Mouse (Mus musculus) liver, postnatal 0 days (tissue): ENCODE data around the gene Agt. TPM values are rescaled to one million over a fixed set of nuclear protein-coding genes. Genes with fewer than 3 reads are reported as not detected.

Source experiments
- ATAC-seq: fragments of 200-750 bp; cut with Nextera tagmentation; 2 replicates; pipeline ENCODE4 v1.8.0; 2017; ENCODE audit warnings: mild to moderate bottlenecking, moderate library complexity
- DNase-seq: peaks from one replicate; pipeline ENCODE4 v3.0.0-alpha.2; 2016
- H3K27ac ChIP-seq: fragments of 300-500 bp; sonication (generic); 2 replicates; pipeline ENCODE4 v1.5.1; 2014; ENCODE audit warnings: antibody characterized with exemption, moderate library complexity, mild to moderate bottlenecking, low read depth
- H3K27me3 ChIP-seq: fragments of 300-500 bp; sonication (generic); 2 replicates; pipeline ENCODE4 v1.6.1; 2014; ENCODE audit warnings: low read length, control low read depth, mixed read lengths; ENCODE audit not compliant: insufficient read depth
- H3K36me3 ChIP-seq: fragments of 300-500 bp; sonication (generic); replicated peaks from 2 replicates; pipeline ENCODE4 v1.6.1; 2014; ENCODE audit warnings: mild to moderate bottlenecking, control low read depth, low read length, moderate library complexity, mixed read lengths; ENCODE audit not compliant: insufficient read depth
- H3K4me1 ChIP-seq: fragments of 300-500 bp; sonication (generic); 2 replicates; pipeline ENCODE4 v1.6.1; 2014; ENCODE audit warnings: antibody characterized with exemption, mild to moderate bottlenecking, control low read depth; ENCODE audit not compliant: insufficient read depth
- H3K4me2 ChIP-seq: fragments of 300-500 bp; sonication (generic); 2 replicates; pipeline ENCODE4 v1.6.1; 2014; ENCODE audit warnings: low read depth, mild to moderate bottlenecking, low read length, moderate library complexity, mixed read lengths
- H3K4me3 ChIP-seq: fragments of 300-500 bp; sonication (generic); 2 replicates; pipeline ENCODE4 v1.5.1; 2014; ENCODE audit warnings: low read depth, low read length
- H3K9ac ChIP-seq: fragments of 300-500 bp; sonication (generic); replicated peaks from 2 replicates; pipeline ENCODE4 v1.6.1; 2014; ENCODE audit warnings: mild to moderate bottlenecking, moderate library complexity
- H3K9me3 ChIP-seq: fragments of 300-500 bp; sonication (generic); 2 replicates; pipeline ENCODE4 v1.6.1; 2016; ENCODE audit warnings: mild to moderate bottlenecking, control low read depth, low read length, mixed read lengths
- CTCF ChIP-seq: sonication (generic); IDR thresholded peaks from 2 replicates; pipeline ENCODE4 v1.5.1; 2016; ENCODE audit warnings: antibody characterized with exemption, low read depth
- EP300 ChIP-seq: IDR thresholded peaks from 2 replicates; pipeline ENCODE4 v1.6.1; 2016; ENCODE audit warnings: antibody characterized with exemption, low read depth, mild to moderate bottlenecking
- WGBS: fragments of 180-500 bp; shearing (Covaris S2); extraction: QIAGEN DNeasy Blood & Tissue Kit; methylation state at CpG from one replicate; pipeline ENCODE4 v1.1.7; 2014; ENCODE audit not compliant: insufficient replicate concordance; 5-methylcytosine and 5-hydroxymethylcytosine counted together
- polyA plus RNA-seq: library from polyadenylated mRNA; unstranded; fragments of >200 nt; fragmentation: Nextera tagmentation; extraction: Ambion mirVana; gene quantifications from 2 replicates; pipeline ENCODE4 v1.2.1, GENCODE M21; 2015

The Agt gene
- polyA plus RNA-seq, 1 experiment from 2014 or later = 883 TPM

DNA sequence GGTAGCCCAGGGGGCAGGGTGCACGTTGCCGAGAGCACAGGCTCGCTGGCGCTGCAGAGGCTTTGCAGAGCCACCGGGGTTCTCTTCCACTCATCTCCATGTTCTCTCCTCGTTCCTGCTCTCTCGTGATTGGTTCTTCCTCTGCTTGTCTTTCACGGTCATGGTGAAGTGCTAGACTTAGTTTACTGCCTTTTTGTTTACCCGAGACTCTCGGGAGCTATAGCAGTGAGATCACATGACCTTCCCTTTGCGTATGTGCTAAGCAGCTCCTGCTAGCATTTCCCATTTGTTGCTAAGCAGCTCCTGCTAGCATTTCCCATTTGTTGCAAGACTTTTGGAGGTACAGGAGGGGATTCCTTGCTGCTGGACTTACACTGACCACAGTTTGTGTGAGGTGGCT is 22.2 kb downstream of the Agt start:
- H3K27me3 ChIP-seq = no peaks in the 10 kb centered on the region
- no peak overlapping the region for H3K27ac ChIP-seq
- H3K9ac ChIP-seq = no peak overlapping the region
- no peak for TF ChIP-seq EP300
- no peak overlapping the region for H3K4me2 ChIP-seq
- H3K4me3 ChIP-seq = no peak overlapping the region
- no peaks in the 10 kb centered on the region for H3K9me3 ChIP-seq
- no peak for DNase-seq
- H3K4me1 ChIP-seq = no peaks in the 10 kb centered on the region
- no peak for ATAC-seq
- WGBS = 70% methylated on average over 11 of the region's 11 CpGs
- H3K36me3 ChIP-seq = peaks cover 78% of the 10 kb centered on the region

DNA sequence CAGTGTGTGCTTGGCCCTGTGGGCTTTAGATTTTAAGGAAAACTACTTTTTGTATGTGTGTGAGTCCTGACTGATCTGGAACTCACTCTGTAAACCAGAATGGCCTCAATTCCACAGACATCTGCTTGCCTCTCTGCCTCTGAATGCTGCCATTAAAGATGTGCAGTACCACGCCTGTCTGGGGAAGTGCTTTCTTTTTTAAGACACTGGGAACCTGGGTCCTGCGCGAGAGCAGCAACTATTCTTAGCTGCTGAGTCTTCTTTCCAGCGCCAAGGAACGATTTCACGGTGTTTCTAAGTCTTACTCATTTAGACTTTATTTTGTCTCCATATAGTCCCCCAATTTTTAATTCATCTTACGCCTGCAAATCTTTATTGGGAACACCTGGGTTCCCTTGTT is 22.7 kb downstream of the Agt start:
- Histone ChIP-seq H3K4me2 (no peak overlapping the region), H3K4me1 (no peaks in the 10 kb centered on the region), H3K27me3 (no peaks in the 10 kb centered on the region), H3K27ac (no peak overlapping the region), H3K9me3 (no peaks in the 10 kb centered on the region), H3K9ac (no peak overlapping the region), H3K4me3 (no peak overlapping the region), H3K36me3 (peaks cover 80% of the 10 kb centered on the region)
- TF ChIP-seq EP300 (no peak), CTCF (no peak)
- 82% methylated on average over 7 of the region's 7 CpGs for WGBS
- DNase-seq = no peak
- ATAC-seq = no peak

DNA sequence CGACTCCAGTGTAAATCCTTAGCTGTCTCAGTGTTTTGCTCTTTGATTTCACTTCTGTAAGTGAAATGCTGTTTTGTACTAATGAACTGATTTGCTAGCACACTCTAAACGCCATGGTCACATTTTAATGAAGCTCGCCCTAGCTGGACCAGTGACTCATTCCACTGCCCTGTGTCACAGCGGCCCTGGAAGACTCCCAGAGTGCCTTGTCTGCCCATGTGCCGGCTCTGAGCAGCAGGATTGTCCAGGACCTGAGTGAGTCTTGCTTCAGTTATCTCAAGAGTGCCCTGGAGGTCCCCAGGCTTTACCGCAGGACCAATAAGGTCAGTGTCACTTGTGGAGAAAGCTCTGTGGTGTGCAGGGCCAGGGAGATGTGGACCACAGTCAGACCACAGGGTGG is 23.1 kb downstream of the Agt start:
- Histone ChIP-seq H3K9ac (no peak overlapping the region), H3K4me2 (no peak overlapping the region), H3K27me3 (no peaks in the 10 kb centered on the region), H3K36me3 (peaks cover 80% of the 10 kb centered on the region), H3K4me1 (no peaks in the 10 kb centered on the region), H3K4me3 (no peak overlapping the region), H3K27ac (no peak overlapping the region), H3K9me3 (no peaks in the 10 kb centered on the region)
- DNase-seq (no peak), ATAC-seq (no peak)
- WGBS = 88% methylated on average over 6 of the region's 6 CpGs
- TF ChIP-seq CTCF (no peak), EP300 (no peak)

DNA sequence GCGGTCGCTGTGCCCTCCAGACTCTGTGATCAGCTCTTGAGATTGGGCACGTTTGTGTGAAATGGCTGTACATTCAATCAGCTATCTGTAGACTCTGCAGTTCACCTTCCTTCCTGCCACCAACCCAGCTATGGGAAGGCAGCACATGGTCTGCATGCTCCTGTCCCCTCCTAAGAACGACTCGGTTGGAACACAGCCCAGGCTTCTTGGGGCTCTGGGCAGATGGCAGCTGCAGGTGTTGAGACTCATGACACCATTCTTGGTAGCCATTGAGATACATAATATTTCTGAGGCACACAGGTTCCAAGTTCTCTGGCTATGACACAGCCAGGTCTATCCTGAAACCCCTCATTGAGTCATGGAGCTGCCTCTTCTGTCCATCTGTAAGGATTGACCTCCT is 26.2 kb downstream of the Agt start:
- ATAC-seq (no peak), DNase-seq (no peak)
- Histone ChIP-seq H3K27ac (no peak overlapping the region), H3K9ac (no peak overlapping the region), H3K4me2 (no peak overlapping the region), H3K9me3 (no peaks in the 10 kb centered on the region), H3K36me3 (peaks cover 77% of the 10 kb centered on the region), H3K4me1 (no peaks in the 10 kb centered on the region), H3K27me3 (no peaks in the 10 kb centered on the region), H3K4me3 (no peak overlapping the region)
- 81% methylated on average over 5 of the region's 5 CpGs for WGBS
- no peak for TF ChIP-seq EP300
- no peak for TF ChIP-seq CTCF

DNA sequence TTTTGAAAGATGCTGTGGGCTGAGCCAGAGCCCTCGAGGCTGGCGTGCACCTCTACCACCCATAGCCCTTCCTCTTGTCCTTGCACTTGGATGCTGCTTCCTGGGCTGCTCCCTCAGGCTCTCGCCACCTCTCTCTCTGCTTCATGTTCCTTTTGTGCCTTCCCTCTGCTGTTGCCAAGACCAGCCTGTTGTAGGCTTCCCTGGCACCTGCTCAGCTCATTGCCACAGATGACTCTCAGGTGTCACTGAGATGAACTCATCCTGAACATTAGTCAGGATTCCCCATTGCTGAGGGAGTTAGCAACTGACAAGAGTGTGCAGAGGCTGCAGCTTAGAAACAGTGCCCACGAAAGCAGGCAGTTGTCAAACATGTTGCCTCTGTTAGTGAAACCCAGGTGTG is 27.5 kb downstream of the Agt start:
- Histone ChIP-seq H3K4me1 (no peaks in the 10 kb centered on the region), H3K9me3 (no peaks in the 10 kb centered on the region), H3K27ac (no peak overlapping the region), H3K9ac (no peak overlapping the region), H3K27me3 (no peaks in the 10 kb centered on the region), H3K4me2 (no peak overlapping the region), H3K36me3 (peaks cover 78% of the 10 kb centered on the region), H3K4me3 (no peak overlapping the region)
- ATAC-seq = no peak
- TF ChIP-seq CTCF = no peak
- no peak for TF ChIP-seq EP300
- WGBS = 79% methylated on average over 4 of the region's 4 CpGs
- no peak for DNase-seq

DNA sequence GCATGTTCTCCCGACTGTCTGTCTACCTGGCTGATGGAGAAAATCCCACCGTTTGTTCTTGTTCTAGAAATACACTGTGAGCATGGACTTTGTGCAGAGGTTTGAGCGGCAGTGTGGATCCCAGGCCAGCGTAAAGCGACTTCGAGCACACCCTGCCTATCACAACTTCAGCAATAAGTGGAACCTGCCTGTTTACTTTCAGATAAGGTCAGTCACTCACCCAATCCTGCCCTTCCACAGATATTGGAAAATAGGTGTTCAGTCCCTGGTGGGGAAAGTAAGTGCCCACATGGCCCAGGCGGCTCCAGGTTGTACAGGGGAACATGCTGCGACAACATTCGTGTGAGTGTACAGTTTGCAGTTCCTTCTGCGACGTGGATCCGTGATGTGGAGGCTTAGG is 28.6 kb downstream of the Agt start:
- 66% methylated on average over 12 of the region's 12 CpGs for WGBS
- DNase-seq (no peak), ATAC-seq (no peak)
- Histone ChIP-seq H3K27me3 (no peaks in the 10 kb centered on the region), H3K36me3 (peaks cover 70% of the 10 kb centered on the region), H3K4me3 (no peak overlapping the region), H3K9me3 (no peaks in the 10 kb centered on the region), H3K4me2 (no peak overlapping the region), H3K27ac (no peak overlapping the region), H3K4me1 (no peaks in the 10 kb centered on the region), H3K9ac (0 out of 2 replicates have a peak overlapping the region, but pooled peaks have one; percentile 7)
- TF ChIP-seq EP300 (no peak), CTCF (no peak)

DNA sequence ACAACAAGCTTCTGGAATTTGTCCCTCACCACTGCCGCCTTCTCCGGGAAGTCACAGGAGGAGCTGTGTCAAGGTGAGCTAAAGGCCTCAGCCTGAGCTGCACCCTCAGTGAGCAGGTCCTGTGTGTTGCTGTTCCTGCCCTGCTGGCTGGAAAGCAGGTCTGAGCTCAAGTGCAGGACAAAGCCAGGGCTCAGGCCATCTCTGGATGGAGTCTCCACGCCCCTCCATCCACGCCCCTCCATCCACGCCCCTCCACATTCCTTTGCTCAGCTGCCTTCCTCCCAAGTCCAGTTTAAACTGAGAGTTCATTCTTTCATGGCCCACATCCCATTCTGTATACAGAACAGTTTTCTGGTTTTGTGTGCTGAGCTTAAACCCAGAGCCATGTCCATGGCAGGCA is 34.1 kb downstream of the Agt start:
- WGBS = 93% methylated on average over 5 of the region's 5 CpGs
- H3K4me1 ChIP-seq = no peaks in the 10 kb centered on the region
- DNase-seq (no peak), ATAC-seq (no peak)
- no peaks in the 10 kb centered on the region for H3K27me3 ChIP-seq
- H3K9me3 ChIP-seq = no peaks in the 10 kb centered on the region
- no peak overlapping the region for H3K27ac ChIP-seq
- H3K36me3 ChIP-seq = peaks cover 46% of the 10 kb centered on the region
- H3K9ac ChIP-seq = no peak overlapping the region
- no peak overlapping the region for H3K4me3 ChIP-seq
- TF ChIP-seq CTCF (no peak), EP300 (no peak)
- no peak overlapping the region for H3K4me2 ChIP-seq
